Mouse (Mus musculus) limb, embryonic 13.5 days (tissue): ENCODE data around the gene Csmd2. TPM values are rescaled to one million over a fixed set of nuclear protein-coding genes. Genes with fewer than 3 reads are reported as not detected.

Source experiments
- ATAC-seq: fragments of 200-750 bp; cut with Nextera tagmentation; 2 replicates; pipeline ENCODE4 v1.8.0; 2017; ENCODE audit warnings: low read depth, moderate number of reproducible peaks, moderate TSS enrichment; ENCODE audit not compliant: low FRiP score
- H3K27ac ChIP-seq: fragments of 300-500 bp; sonication (generic); 2 replicates; pipeline ENCODE4 v1.5.1; 2015; ENCODE audit warnings: inconsistent platforms, mild to moderate bottlenecking, moderate library complexity
- H3K27me3 ChIP-seq: fragments of 300-500 bp; sonication (generic); 2 replicates; pipeline ENCODE4 v1.6.1; 2015; ENCODE audit warnings: mild to moderate bottlenecking, inconsistent platforms
- H3K36me3 ChIP-seq: fragments of 300-500 bp; sonication (generic); 2 replicates; pipeline ENCODE4 v1.6.1; 2015; ENCODE audit warnings: inconsistent platforms, mild to moderate bottlenecking, moderate library complexity
- H3K4me1 ChIP-seq: fragments of 300-500 bp; sonication (generic); 2 replicates; pipeline ENCODE4 v1.6.1; 2015; ENCODE audit warnings: inconsistent platforms
- H3K4me2 ChIP-seq: fragments of 300-500 bp; sonication (generic); replicated peaks from 2 replicates; pipeline ENCODE4 v1.6.1; 2015; ENCODE audit warnings: inconsistent platforms, mild to moderate bottlenecking, moderate library complexity
- H3K4me3 ChIP-seq: fragments of 300-500 bp; sonication (generic); 2 replicates; pipeline ENCODE4 v1.5.1; 2015; ENCODE audit warnings: moderate library complexity, mild to moderate bottlenecking, inconsistent platforms
- H3K9ac ChIP-seq: fragments of 300-500 bp; sonication (generic); 2 replicates; pipeline ENCODE4 v1.6.1; 2015; ENCODE audit warnings: mild to moderate bottlenecking, inconsistent platforms
- H3K9me3 ChIP-seq: fragments of 300-500 bp; sonication (generic); 2 replicates; pipeline ENCODE4 v1.6.1; 2016; ENCODE audit warnings: inconsistent platforms
- WGBS: fragments of 180-500 bp; shearing (Covaris S2); methylation state at CpG from one replicate; pipeline ENCODE4 v1.1.7; 2015; 5-methylcytosine and 5-hydroxymethylcytosine counted together
- polyA plus RNA-seq: library from polyadenylated mRNA; unstranded; fragments of >200 nt; fragmentation: Nextera tagmentation; extraction: Ambion mirVana; gene quantifications from 2 replicates; pipeline ENCODE4 v1.2.1, GENCODE M21; 2015

Gene Csmd2
- polyA plus RNA-seq, 1 experiment from 2014 or later, result 0.14 TPM

GRCm38 (mm10) chr4:128152066-128152465 is 164.4 kb downstream of the Csmd2 start:
- Histone ChIP-seq H3K27ac (no peak overlapping the region), H3K27me3 (no peaks in the 10 kb centered on the region), H3K36me3 (no peaks in the 10 kb centered on the region), H3K4me1 (peaks cover 4% of the 10 kb centered on the region; the same call in 1 of the 2 replicates), H3K9ac (no peak overlapping the region), H3K4me2 (no peak overlapping the region), H3K4me3 (no peak overlapping the region), H3K9me3 (no peaks in the 10 kb centered on the region)
- WGBS, result 64% methylated on average over 3 of the region's 3 CpGs
- no peak for ATAC-seq

GRCm38 (mm10) chr4:128153144-128153543 is 165.5 kb downstream of the Csmd2 start:
- H3K9ac ChIP-seq, result no peak overlapping the region
- no peaks in the 10 kb centered on the region for H3K27me3 ChIP-seq
- no peaks in the 10 kb centered on the region for H3K9me3 ChIP-seq
- 83% methylated on average over 4 of the region's 4 CpGs for WGBS
- H3K27ac ChIP-seq, result no peak overlapping the region
- H3K4me1 ChIP-seq, result peaks cover 4% of the 10 kb centered on the region; the same call in 1 of the 2 replicates
- H3K36me3 ChIP-seq, result no peaks in the 10 kb centered on the region
- ATAC-seq, result no peak
- no peak overlapping the region for H3K4me2 ChIP-seq
- H3K4me3 ChIP-seq, result no peak overlapping the region

GRCm38 (mm10) chr4:128155226-128155625 is 167.6 kb downstream of the Csmd2 start:
- 5% methylated on average over 3 of the region's 3 CpGs for WGBS
- ATAC-seq, result no peak
- no peaks in the 10 kb centered on the region for H3K36me3 ChIP-seq
- H3K9me3 ChIP-seq, result no peaks in the 10 kb centered on the region
- peaks cover 4% of the 10 kb centered on the region; the same call in 1 of the 2 replicates for H3K4me1 ChIP-seq
- no peak overlapping the region for H3K27ac ChIP-seq
- no peaks in the 10 kb centered on the region for H3K27me3 ChIP-seq
- no peak overlapping the region for H3K4me2 ChIP-seq
- H3K9ac ChIP-seq, result no peak overlapping the region
- H3K4me3 ChIP-seq, result no peak overlapping the region

GRCm38 (mm10) chr4:128160656-128161055 is 173.0 kb downstream of the Csmd2 start:
- Histone ChIP-seq H3K36me3 (no peaks in the 10 kb centered on the region), H3K27ac (no peak overlapping the region), H3K4me2 (no peak overlapping the region), H3K27me3 (no peaks in the 10 kb centered on the region), H3K4me1 (0 out of 2 replicates have a peak, but pooled peaks cover 5% of the 10 kb centered on the region), H3K9ac (no peak overlapping the region), H3K4me3 (no peak overlapping the region), H3K9me3 (no peaks in the 10 kb centered on the region)
- 71% methylated on average over 2 of the region's 2 CpGs for WGBS
- no peak for ATAC-seq

GRCm38 (mm10) chr4:128170181-128170580 is 182.5 kb downstream of the Csmd2 start:
- Histone ChIP-seq H3K9me3 (peaks cover 3% of the 10 kb centered on the region; the same call in 1 of the 2 replicates), H3K27me3 (no peaks in the 10 kb centered on the region; the same call in 1 of the 2 replicates), H3K4me3 (no peak overlapping the region), H3K4me2 (no peak overlapping the region), H3K27ac (no peak overlapping the region), H3K36me3 (no peaks in the 10 kb centered on the region), H3K4me1 (no peaks in the 10 kb centered on the region), H3K9ac (no peak overlapping the region)
- 89% methylated on average over 8 of the region's 8 CpGs for WGBS
- ATAC-seq, result no peak

GRCm38 (mm10) chr4:128171233-128171632 is 183.6 kb downstream of the Csmd2 start:
- no peak for ATAC-seq
- 78% methylated on average over 9 of the region's 9 CpGs for WGBS

GRCm38 (mm10) chr4:128171701-128172100 is 184.0 kb downstream of the Csmd2 start:
- Histone ChIP-seq H3K27me3 (no peaks in the 10 kb centered on the region; the same call in 1 of the 2 replicates), H3K9me3 (peaks cover 3% of the 10 kb centered on the region; the same call in 1 of the 2 replicates), H3K27ac (no peak overlapping the region), H3K4me3 (no peak overlapping the region), H3K36me3 (no peaks in the 10 kb centered on the region), H3K4me2 (no peak overlapping the region), H3K9ac (no peak overlapping the region), H3K4me1 (no peaks in the 10 kb centered on the region)
- WGBS, result 85% methylated on average over 1 of the region's 1 CpGs
- no peak for ATAC-seq

More at GRCm38 (mm10) chr4:128171233-128171632, 183.6 kb downstream of the Csmd2 start:
- Histone ChIP-seq H3K4me1 (no peaks in the 10 kb centered on the region), H3K36me3 (no peaks in the 10 kb centered on the region), H3K4me3 (no peak overlapping the region), H3K27me3 (no peaks in the 10 kb centered on the region; the same call in 1 of the 2 replicates), H3K27ac (no peak overlapping the region), H3K9me3 (peaks cover 3% of the 10 kb centered on the region; the same call in 1 of the 2 replicates), H3K4me2 (no peak overlapping the region), H3K9ac (no peak overlapping the region)

- H3K4me2 ChIP-seq, result no peak overlapping the region
- H3K4me1 ChIP-seq, result no peaks in the 10 kb centered on the region
- no peak for ATAC-seq
- no peaks in the 10 kb centered on the region for H3K9me3 ChIP-seq
- no peak overlapping the region for H3K4me3 ChIP-seq
- no peak overlapping the region for H3K27ac ChIP-seq
- no peaks in the 10 kb centered on the region for H3K36me3 ChIP-seq
- no peak overlapping the region for H3K9ac ChIP-seq
- WGBS, result 71% methylated on average over 8 of the region's 8 CpGs
- H3K27me3 ChIP-seq, result peaks cover 3% of the 10 kb centered on the region; the same call in 1 of the 2 replicates
Measured at GRCm38 (mm10) chr4:128178974-128179373, 191.3 kb downstream of the Csmd2 start.

- 76% methylated on average over 2 of the region's 2 CpGs for WGBS
- Histone ChIP-seq H3K9ac (no peak overlapping the region), H3K27me3 (peaks cover 3% of the 10 kb centered on the region; the same call in 1 of the 2 replicates), H3K27ac (no peak overlapping the region), H3K9me3 (no peaks in the 10 kb centered on the region), H3K36me3 (no peaks in the 10 kb centered on the region), H3K4me2 (no peak overlapping the region), H3K4me3 (no peak overlapping the region), H3K4me1 (0 out of 2 replicates have a peak, but pooled peaks cover under 1% of the 10 kb centered on the region)
- ATAC-seq, result no peak
Measured at GRCm38 (mm10) chr4:128179581-128179980, 191.9 kb downstream of the Csmd2 start.

- 0 out of 2 replicates have a peak, but pooled peaks cover 8% of the 10 kb centered on the region for H3K4me1 ChIP-seq
- no peak overlapping the region for H3K4me3 ChIP-seq
- peaks cover 5% of the 10 kb centered on the region; the same call in 1 of the 2 replicates for H3K27me3 ChIP-seq
- H3K27ac ChIP-seq, result no peak overlapping the region
- H3K9me3 ChIP-seq, result no peaks in the 10 kb centered on the region
- ATAC-seq, result no peak
- 83% methylated on average over 1 of the region's 1 CpGs for WGBS
- H3K9ac ChIP-seq, result no peak overlapping the region
- H3K4me2 ChIP-seq, result no peak overlapping the region
- no peaks in the 10 kb centered on the region for H3K36me3 ChIP-seq
Measured at GRCm38 (mm10) chr4:128184747-128185146, 197.1 kb downstream of the Csmd2 start.

- H3K27me3 ChIP-seq, result no peaks in the 10 kb centered on the region
- no peaks in the 10 kb centered on the region for H3K36me3 ChIP-seq
- no peak overlapping the region for H3K4me2 ChIP-seq
- H3K4me1 ChIP-seq, result no peaks in the 10 kb centered on the region
- H3K4me3 ChIP-seq, result no peak overlapping the region
- 84% methylated on average over 8 of the region's 8 CpGs for WGBS
- no peak for ATAC-seq
- H3K9ac ChIP-seq, result no peak overlapping the region
- no peaks in the 10 kb centered on the region for H3K9me3 ChIP-seq
- H3K27ac ChIP-seq, result no peak overlapping the region
Measured at GRCm38 (mm10) chr4:128194454-128194853, 206.8 kb downstream of the Csmd2 start.

GRCm38 (mm10) chr4:128217991-128218595 is 230.4 kb downstream of the Csmd2 start:
- 69% methylated on average over 13 of the region's 13 CpGs for WGBS
- Histone ChIP-seq H3K27ac (no peak overlapping the region), H3K4me2 (no peak overlapping the region), H3K36me3 (no peaks in the 10 kb centered on the region), H3K9me3 (no peaks in the 10 kb centered on the region), H3K9ac (no peak overlapping the region), H3K27me3 (no peaks in the 10 kb centered on the region), H3K4me3 (no peak overlapping the region), H3K4me1 (no peaks in the 10 kb centered on the region)
- no peak for ATAC-seq

GRCm38 (mm10) chr4:128224453-128224852 is 236.8 kb downstream of the Csmd2 start:
- Histone ChIP-seq H3K27ac (no peak overlapping the region), H3K27me3 (no peaks in the 10 kb centered on the region), H3K4me3 (no peak overlapping the region), H3K9me3 (no peaks in the 10 kb centered on the region), H3K36me3 (no peaks in the 10 kb centered on the region), H3K4me1 (peaks cover 14% of the 10 kb centered on the region), H3K4me2 (no peak overlapping the region), H3K9ac (no peak overlapping the region)
- 56% methylated on average over 6 of the region's 6 CpGs for WGBS
- ATAC-seq, result no peak
